Mouse (Mus musculus) thymus, adult 18-20 months (tissue): ENCODE measurements around the gene 1700088E04Rik.

Source experiments
- DNase-seq, 2 experiments: peaks; one replicate each; pipeline ENCODE4 v3.0.0; 2022; ENCODE audit warnings: mixed read lengths in 2 of 2

Gene 1700088E04Rik

GRCm38 (mm10) chr15:79098220-79098619 is 42.8 kb downstream of the 1700088E04Rik start:
- no peak for DNase-seq

DNA sequence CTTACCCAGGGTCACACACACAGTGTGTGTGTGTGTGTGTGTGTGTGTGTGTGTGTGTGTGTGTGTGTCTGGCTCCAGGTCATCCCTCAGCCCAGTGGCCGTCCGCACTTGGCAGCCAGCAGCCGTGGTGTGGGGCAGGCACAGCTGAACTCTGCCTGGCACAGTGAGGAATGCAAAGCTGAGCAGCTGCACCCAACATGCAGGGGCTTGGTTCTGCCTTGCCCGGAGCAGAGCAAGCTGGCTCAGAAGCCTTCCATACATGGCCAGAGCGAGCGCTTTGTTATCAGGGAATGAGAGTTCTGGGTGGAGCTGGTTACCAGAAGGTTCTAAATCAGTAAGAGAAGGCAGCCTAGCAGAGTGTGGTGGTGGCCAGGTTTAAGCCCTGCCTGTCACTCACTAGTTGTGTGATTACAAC is 43.4 kb downstream of the 1700088E04Rik start:
- DNase-seq, result no peak

DNA sequence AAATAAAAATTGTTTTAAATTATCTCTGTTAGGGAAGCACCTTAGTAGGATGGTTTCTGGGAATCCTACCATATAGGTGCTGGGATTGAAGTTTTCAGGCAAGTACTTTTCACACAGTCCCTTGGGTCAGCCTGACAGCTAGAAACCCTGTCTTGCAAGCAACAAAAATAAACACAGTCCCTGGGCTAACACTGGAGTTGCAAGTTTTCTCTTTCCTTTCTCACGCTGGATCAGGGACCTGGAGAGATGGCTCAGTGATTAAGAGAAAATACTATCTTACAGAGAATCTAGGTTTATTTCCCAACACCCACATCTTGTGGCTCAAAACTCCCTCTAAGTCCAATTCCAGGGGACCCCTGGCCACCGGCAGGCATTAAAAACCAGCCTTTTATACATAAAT is 43.9 kb downstream of the 1700088E04Rik start:
- no peak for DNase-seq

DNA sequence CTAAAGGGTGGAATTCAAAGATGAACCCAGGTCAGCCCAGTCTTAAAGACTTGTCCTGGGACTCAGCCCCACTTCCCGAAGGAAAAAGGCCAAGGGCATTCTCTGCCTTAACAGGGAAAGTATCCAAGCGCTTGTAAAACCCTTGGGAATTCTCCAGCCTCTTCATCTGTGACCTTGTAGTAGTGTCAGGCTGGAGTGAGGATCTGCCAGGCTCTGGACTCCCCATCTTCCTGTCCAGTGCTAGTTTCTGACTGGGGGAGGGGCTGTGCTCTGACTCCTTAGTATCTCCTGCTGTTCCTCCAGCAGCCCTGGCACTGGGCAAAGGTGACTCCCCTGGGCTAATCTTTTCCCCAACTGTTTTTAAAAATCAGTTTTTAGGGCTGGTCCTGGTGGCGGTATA is 44.5 kb downstream of the 1700088E04Rik start:
- DNase-seq, result no peak

DNA sequence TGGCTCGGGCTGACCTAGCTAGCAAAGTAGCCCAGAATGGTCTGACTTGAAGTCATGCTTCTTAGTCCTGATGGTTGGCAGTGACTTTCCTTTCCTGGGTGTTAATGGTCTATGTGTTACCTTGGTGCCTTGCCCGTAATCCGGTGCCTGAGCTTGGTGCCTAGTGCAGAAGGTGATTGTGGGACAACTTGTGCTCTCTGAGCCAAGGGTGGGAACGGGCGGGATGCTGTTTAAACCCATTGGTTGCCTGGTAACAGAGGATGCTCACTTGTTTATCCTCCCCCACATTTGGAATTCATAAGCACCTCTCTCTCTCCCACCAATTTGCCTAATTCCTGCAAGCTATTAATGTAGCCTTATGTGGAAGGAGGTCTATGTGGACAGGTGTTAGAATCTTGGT is 45.6 kb downstream of the 1700088E04Rik start:
- DNase-seq, result no peak

- no peak for DNase-seq
These were observed 47.8 kb downstream of the 1700088E04Rik start for GRCm38 (mm10) chr15:79093083-79093839.

DNA sequence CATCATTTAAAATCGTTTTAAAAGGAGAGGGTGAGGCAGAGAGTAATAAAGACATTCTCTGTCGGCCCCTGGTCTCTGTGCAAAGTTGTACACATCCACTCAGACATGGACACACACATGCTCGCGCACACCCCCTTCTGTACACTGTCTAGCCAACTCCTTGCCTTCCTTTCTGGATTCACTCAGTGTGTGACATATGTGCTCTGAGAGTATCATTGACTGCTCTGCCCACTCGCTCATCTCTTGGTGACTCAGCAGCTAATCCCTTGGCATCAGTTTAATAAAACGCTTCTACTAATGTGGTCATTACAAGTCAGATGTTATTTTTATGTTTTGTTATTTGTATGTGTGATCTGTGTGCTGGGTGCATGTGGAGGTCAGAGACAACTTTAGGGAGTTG is 48.8 kb downstream of the 1700088E04Rik start:
- DNase-seq, result no peak

DNA sequence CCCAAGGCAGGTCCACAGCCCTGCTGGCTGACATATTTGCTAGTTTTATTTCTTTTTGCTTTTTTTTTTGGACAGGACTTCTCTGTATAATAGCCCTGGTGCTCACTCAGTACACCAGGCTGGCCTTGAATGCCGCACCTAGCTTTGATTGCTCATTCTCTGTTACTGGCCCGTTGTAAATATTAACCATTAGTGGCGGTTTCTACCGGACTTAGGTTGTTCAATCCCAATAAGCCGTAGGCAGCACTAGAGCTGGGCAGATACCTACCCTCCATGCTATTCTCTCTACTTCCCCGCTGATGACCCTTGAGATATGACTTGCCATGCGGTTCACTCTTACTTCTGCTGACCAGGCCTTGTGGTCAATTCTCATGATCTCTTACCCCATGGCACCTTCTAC is 61.5 kb downstream of the 1700088E04Rik start:
- DNase-seq, result no peak
